8 mouse cellular contexts compared by ENCODE assay signal in genomic region chr16:37653731-37654657, GRCm38 (mm10). TPM values are rescaled to one million over a fixed set of nuclear protein-coding genes. Genes with fewer than 3 reads are reported as not detected.
DNase-seq lines count a peak whose midpoint lies in the region; ATAC-seq and TF ChIP-seq lines count a peak whose summit lies in the region.

Ndufb4 (minus strand) TSS chr16:37654453.

- peak within 1 kb of the TSS; percentile 96 for H3K27ac ChIP-seq in gastrocnemius, adult 2 months
- peak within 1 kb of the TSS; percentile 89 for H3K27ac ChIP-seq in hindbrain, postnatal 0 days
- H3K27ac ChIP-seq in left cerebral cortex, adult 2 months, result peak within 1 kb of the TSS; percentile 99

- peaks cover 14% of the 10 kb centered on the region; the same call in 1 of the 2 replicates for H3K4me1 ChIP-seq in hindbrain, postnatal 0 days (ENCODE audit: insufficient read depth, low read length)

- H3K9ac ChIP-seq in hindbrain, postnatal 0 days (replicated peaks; ENCODE audit: low read length), result peak within 1 kb of the TSS; percentile 86

- peak within 1 kb of the TSS; percentile 76 for H3K4me3 ChIP-seq in gastrocnemius, adult 2 months
- H3K4me3 ChIP-seq in hindbrain, postnatal 0 days (ENCODE audit: low read length), result peak within 1 kb of the TSS; percentile 74
- peak within 1 kb of the TSS; percentile 78 for H3K4me3 ChIP-seq in left cerebral cortex, adult 2 months

- no peaks in the 10 kb centered on the region for H3K9me3 ChIP-seq in hindbrain, postnatal 0 days (ENCODE audit: low read length)

- intact Hi-C loops in gastrocnemius, adult 2 months (cut with DNase I), result loop anchor here (2.0 to 5.0 kb wide), 2 partner anchors 31 to 112 kb away; no protein-coding TSS in a partner anchor
- intact Hi-C loops in left cerebral cortex, adult 2 months (cut with DNase I), result loop anchor here (2.0 to 5.0 kb wide), 3 partner anchors 23 to 117 kb away; partner anchors contain the start of genes Gtf2e1 and Rabl3

- no peak for TF ChIP-seq CTCF in gastrocnemius, adult 2 months (IDR thresholded peaks at IDR 0.05)
- TF ChIP-seq CTCF in hindbrain, postnatal 0 days (IDR thresholded peaks at IDR 0.05; ENCODE audit: low read depth), result no peak
- TF ChIP-seq CTCF in left cerebral cortex, adult 2 months (IDR thresholded peaks at IDR 0.05), result no peak

- H3K36me3 ChIP-seq in hindbrain, postnatal 0 days (ENCODE audit: insufficient read depth, low read length), result no peaks in the 10 kb centered on the region

- WGBS in hindbrain, postnatal 0 days, result under 1% methylated on average over 47 of the region's 58 CpGs

- peak within 1 kb of the TSS; percentile 67 for H3K4me2 ChIP-seq in hindbrain, postnatal 0 days (ENCODE audit: low read depth, low read length)

- peak; percentile 97 for ATAC-seq in common myeloid progenitor, adult 5-6 weeks (replicated peaks; ENCODE audit: low read depth, poor library complexity, severe bottlenecking)
- ATAC-seq in hindbrain, postnatal 0 days, result peak; percentile 97
- peak; percentile 98 for ATAC-seq in megakaryocyte, adult 5-6 weeks (ENCODE audit: poor library complexity, severe bottlenecking)

- no peaks in the 10 kb centered on the region for H3K27me3 ChIP-seq in hindbrain, postnatal 0 days (ENCODE audit: insufficient read depth, low read length)

- DNase-seq in ZHBTc4 (ENCODE audit: low read depth, low spot score), result peak; percentile 100
- peak; percentile 98 for DNase-seq in gastrocnemius, adult 2 months
- DNase-seq in hindbrain, postnatal 0 days (ENCODE audit: low spot score), result peak; percentile 99
- DNase-seq in left cerebral cortex, adult 2 months (ENCODE audit: extremely low spot score in 1 of 2, low spot score in 2 of 2), result peak; percentile 92 to 94
- peak; percentile 93 to 97 for DNase-seq in right cerebral cortex, adult 2 months (ENCODE audit: low spot score in 2 of 2)
- DNase-seq in urinary bladder, postnatal 14 days (ENCODE audit: low spot score), result peak; percentile 96

RNA-seq across cellular contexts. Expression of gene Ndufb4, which starts in this region (rescaled TPM):
- 13.9 and 22.6 TPM in 2 replicates for total RNA-seq in common myeloid progenitor, adult 5-6 weeks (2017)
- total RNA-seq in gastrocnemius, adult 2 months (2021), result 100 to 1,000 TPM; 191 to 246 TPM
- 23.0 and 31.3 TPM in 2 replicates for total RNA-seq in hindbrain, postnatal 0 days (2014; rRNA removed)
- 99.2 and 100 TPM in 2 replicates for polyA plus RNA-seq in hindbrain, postnatal 0 days (2015; fragmentation: Nextera tagmentation; extraction: Ambion mirVana)
- 10 to 100 TPM; 68.5 to 69.7 TPM for total RNA-seq in left cerebral cortex, adult 2 months (2021)
- total RNA-seq in megakaryocyte, adult 5-6 weeks (2015), result 35.2 and 58.3 TPM in 2 replicates
- 11.5 TPM in 2 replicates for total RNA-seq in megakaryocyte, adult 5-6 weeks (2017)

Comparison
In these comparisons a context has a peak if more than half of its experiments do, and no peak if none do; other contexts are left out.
1. Peak in every context shown above with its lines: DNase-seq, ATAC-seq, H3K4me3 ChIP-seq and H3K27ac ChIP-seq.